Mouse (Mus musculus) E14TG2a.4 (cell line): ENCODE data around the gene Itga9.

Source experiments
- CTCF ChIP-seq: conservative IDR thresholded peaks from 2 replicates; pipeline ENCODE4 v1.5.1; 2014; ENCODE audit warnings: low read length
- NANOG ChIP-seq: IDR thresholded peaks from 2 replicates; pipeline ENCODE4 v1.6.1; 2014; ENCODE audit warnings: borderline replicate concordance, low read length, mixed read lengths
- POU5F1 ChIP-seq: IDR thresholded peaks from 2 replicates; pipeline ENCODE4 v1.6.1; 2014; ENCODE audit warnings: low read length, borderline replicate concordance

GRCm38 (mm10) chr9:118688248-118688647, 81.8 kb downstream of the Itga9 start:
- TF ChIP-seq CTCF, result no peak
- no peak for TF ChIP-seq POU5F1
- TF ChIP-seq NANOG, result no peak
